Mouse (Mus musculus) 416B (cell line): ENCODE measurements at regions not wholly inside any gene's neighbourhood (a gene's known extent, or its start where the extent isn't known, plus 50 kb on each side); places are given as distances from the start of the nearest gene placed in this dataset.

ENCODE experiments used
- DNase-seq: peaks from one replicate; pipeline ENCODE4 v3.0.0; 2011; ENCODE audit warnings: low read depth

DNA sequence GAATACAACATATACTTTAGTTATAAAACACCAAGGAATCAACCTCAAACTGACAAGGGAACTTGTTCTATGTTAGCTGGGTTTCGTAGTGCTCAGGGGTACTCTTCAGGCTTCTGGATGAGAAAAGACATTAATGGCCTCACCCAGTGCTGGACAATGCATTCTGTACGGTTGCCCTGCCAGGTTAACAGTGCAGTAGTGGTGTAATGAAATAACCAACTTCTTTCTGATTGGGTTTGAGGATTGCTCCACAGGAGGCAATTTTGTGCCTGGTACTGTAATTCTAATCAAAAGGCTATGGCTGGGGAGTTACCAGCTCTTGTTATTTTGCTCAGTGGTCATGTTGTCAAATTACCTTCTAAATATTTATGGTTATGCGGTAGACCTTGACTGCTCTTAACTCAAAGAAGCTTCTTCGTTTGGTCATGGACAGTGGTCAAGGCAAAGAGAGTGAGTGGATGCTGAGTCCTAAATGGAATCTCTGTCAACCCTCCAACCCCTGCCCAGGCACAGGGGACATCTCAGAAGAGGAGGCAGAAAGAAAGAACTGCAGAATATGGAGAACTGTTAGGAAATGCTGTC is 158.8 kb upstream of the B3gat2 start:
- DNase-seq: no peak

DNA sequence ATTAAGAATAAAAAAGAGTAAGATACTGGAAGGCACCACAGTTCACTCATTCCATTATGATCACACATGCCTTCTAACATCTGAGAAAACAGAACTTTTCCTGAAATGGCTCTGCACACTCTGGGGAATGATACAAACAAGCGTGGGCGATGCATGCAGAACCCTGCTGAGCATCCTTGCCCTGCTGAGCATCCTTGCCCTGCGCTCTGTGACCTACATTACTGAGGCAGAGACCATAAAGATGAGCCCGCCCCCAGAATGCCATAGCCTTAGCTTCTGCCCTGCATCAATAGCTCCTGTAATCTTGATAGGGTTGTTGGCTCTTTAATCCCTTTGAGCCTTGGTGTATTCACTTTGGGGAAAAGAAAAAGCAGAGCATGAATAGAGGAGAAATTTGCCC is 132.2 kb upstream of the B3gat2 start:
- DNase-seq: no peak

DNA sequence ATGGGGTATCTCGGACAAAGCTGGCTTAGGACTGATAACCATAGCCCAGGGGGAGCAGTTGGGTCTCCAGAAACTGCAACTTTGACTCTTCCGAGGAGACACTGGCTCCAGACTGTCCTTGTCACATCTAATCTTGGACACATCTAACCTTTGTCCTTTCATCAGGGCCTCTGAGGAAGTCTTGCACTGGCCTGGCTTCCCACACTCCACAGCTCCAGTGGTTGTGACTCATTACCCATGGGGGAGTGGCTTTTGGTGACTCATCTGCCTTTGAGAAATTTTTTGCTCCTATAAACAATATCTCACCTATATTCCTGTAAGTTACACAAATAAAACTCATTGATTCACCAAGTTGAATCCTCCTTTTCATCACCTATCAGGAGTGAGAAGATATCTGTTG is 116.5 kb upstream of the B3gat2 start:
- DNase-seq: peak; percentile 89

DNA sequence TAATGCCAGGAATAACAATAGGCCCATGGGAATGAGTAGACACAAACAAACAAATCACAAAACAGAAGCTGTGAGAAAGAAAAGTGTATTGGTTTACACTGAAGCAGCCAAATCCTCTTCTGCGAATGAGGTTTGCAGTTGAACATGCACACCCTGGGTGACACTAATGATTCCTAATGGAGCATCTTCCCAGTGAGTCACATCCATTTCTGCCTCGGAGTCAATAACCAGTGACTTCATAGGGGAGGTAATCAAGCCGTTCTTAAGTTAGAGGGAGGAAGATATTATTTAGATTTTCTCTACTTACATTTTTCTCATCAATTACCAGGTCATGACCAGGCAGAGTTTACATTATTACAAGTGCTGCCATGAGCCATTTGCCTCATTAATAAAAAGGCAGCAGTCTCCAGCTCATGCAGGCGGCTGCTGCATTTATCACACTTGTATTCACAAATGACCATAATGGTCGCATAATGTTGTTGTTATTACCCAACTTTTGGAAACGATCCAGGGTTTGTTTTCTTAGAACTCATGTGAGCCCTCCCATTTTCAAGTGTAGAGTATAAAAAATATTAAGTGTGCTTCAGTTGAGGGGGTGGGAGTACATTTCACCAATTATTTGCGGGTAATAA is 112.6 kb upstream of the B3gat2 start:
- no peak for DNase-seq

DNA sequence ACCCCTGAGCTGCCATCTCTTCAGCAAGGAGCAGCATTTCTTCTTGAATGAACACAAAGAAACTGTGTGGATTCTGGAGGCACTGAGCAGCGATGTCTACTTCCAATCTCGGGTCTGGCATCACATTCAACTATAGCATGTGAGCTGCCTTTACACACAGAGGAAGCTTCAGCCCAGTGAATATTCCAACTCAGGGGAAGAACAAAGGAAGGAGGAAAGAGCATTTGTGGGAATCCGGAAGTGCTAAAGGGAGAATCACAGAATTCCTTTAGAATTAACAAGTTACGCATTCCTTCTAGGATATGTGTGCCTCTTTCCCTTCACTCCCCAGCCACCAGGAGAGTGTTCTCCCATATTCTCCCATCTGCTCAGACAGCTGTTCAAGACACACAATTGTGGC is 111.7 kb upstream of the B3gat2 start:
- no peak for DNase-seq

DNA sequence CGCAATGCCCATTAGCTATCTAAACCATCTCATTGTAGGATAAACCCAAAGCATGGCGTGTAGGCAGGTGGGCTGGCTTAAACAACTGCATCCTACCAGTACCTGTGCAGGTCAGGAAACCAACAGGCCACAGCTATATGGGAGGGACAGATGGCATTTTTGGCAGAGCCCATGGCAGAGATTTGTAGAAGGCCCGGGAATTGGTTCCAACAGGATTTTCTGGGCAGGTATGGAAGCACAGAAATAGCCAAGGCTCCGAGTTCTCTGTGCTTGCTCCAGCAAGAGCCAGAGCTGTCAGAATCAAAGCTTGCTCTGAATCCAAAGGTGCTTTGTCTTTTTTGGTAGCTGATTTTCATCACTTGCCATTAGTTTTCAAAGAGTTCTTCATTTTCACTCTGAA is 107.9 kb upstream of the B3gat2 start:
- no peak for DNase-seq

DNA sequence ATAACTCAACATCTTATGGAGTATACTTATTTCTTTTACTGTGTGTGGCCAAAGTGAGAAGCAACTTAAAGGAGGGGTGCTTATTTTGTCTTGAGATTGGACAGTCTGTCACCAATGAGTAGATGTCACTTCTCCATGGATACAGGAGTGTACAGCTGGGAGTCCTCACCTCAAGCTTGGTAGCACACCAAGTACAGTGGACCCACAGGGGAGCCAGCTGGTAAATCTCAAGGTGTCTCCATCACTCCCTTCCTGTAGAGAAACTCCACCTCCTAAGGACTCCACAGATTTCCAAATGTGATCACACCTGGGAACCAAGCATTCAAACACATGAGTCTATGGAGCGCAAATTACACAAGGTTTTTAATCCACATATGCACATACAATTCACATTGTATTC is 105.8 kb upstream of the B3gat2 start:
- no peak for DNase-seq

DNA sequence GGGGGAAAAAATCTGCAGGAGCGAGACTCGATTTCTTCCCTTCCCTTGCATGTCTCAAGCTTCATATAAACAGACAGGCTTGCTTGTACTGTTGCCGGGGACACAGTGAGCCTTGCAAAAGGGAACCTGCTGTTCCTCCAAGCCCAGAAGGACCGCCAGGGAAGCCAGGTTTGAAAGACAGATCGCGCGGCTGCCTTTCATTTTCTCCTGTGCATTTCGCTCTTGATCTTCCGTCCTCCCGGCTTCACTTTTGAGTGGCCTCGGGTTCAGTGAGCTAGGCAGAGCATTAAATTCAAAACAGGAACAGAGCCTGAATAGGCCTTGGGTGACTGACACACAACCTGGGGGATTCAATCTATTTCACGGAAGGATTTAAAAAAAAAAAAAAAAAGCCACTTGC is 105.3 kb upstream of the B3gat2 start:
- DNase-seq: no peak

DNA sequence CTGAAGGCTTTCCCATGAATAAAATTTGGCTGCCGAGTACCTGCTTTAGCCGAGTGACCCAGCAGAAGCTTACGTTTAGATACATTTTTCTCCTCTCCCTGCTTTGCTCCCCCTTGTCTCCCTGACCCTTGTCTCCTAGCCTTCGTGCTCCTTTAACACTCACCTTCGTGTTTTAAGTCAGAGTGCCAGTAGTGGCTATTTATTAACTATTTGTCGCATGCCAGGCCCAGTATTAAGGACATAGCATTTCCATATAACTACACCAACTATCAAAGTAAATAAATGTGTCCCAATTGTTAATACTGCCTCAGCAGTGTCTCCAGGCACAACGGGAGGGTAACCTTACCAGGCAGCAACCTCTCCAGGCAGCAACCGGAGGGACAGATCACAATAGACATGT is 104.8 kb upstream of the B3gat2 start:
- no peak for DNase-seq

DNA sequence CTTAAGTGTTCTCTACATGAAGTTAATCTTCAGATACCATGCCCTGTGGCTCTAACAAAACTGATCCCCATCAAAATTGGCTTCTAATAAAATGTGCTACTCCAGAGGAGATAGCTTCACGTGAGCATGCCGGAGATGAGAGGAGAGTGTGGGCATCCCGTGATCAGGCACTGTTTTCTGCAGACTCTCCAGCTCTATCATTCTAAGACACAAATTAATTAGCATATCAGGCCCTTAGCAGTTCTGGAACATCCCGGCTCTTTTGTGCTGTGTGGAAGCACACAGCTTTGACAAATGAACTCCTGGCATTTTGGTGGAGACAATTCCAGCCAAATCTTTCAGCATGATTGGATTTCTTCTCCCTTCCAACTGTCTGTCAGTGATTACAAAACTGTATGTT is 91.0 kb upstream of the B3gat2 start:
- DNase-seq: no peak

DNA sequence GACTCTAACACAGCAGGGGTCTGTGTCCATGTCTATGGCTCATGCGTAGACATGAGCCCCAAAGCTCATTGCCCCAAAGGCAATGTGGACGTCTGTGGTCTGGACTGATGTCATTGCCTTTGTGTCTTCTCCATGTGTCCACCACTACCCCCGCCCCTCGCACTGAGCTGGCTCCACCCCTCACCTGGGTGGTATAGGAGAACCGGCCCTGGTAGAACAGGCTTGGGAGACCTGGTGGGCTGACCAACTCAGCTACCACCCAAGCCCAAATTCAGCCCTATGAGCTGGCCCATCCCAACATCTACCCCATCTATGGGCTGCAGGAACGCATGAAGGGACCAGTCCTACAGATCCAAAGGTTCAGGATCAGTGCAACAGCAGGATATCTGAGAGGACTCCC is 87.2 kb upstream of the B3gat2 start:
- no peak for DNase-seq

DNA sequence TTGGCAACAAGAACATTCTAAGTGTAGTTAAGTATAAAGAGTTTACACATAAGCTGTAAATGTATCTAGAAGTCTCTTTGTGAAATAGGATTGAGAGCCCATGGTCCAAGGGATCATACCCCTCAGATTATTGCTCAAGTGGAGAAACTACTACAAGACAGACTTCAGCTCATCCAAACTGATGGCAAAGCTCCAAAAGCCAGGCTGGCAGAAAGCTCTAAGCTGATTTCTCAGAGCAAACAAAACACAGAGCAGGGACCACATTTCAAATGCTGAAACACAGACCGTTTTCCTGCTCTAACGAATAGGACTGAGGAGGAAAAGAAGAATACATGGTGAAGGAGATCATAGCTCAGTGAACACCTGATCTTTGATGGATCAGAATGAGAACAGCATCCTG is 85.3 kb upstream of the B3gat2 start:
- DNase-seq: no peak

DNA sequence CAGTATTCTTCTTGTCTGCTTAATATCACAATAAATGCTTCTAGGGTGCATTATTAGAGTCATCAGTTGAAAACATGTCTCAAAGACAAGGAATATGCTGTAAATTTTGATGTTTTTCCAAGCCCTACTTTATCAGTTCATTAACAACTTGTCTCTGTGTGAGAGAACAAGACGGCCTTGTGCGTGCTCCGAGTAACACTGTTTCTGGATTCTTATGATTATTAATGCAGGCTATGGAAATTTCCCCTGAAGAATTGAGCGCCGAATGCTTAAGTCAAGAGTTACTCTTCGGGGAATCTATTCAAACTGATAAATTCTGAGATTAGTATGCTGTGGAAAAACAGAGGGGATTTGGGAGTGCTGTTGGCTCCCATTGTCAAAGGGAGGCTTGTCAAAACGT is 72.2 kb upstream of the B3gat2 start:
- DNase-seq: no peak

DNA sequence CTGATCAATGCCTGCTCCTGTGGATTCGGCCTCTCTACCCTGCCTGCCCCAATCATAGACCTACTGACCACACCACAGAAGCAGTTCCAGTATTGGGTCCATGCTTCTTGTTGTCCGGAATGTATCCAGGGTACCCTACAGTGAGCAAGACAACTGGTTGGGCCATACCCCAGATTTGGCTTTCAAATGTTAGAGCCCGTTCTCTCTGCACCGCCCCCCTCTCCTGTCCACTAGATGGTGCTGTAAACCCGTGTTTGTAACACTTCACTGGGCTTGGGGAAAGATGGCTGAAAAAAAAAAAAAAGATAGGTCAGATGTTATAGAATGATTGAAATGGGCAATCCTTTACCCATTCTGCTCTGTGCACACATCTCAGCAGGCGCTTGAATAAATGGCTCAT is 56.1 kb upstream of the B3gat2 start:
- peak; percentile 51 for DNase-seq

DNA sequence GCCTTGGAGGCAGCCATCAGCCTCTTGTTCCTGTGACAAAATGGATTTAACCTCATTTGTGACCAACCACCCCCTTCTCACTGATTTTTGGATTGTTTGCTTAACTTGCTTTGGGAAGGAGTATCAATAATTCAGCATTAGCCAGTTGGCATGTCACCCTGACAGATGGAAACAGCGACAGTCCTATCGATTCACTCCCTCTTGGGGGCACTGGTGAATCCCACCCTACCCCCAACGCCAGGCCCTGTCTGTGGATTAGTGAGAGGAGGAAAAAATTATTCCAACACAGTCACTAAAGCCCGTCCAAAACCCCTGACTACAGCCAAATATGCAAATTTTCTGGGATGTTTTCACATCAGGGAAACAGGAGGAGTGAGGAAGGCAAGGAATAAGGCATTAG is 55.1 kb upstream of the B3gat2 start:
- no peak for DNase-seq
